In genomic region chr5:137653366-137653765, GRCm38 (mm10) we compare ENCODE assay signal across 18 mouse cellular contexts. TPM values are rescaled to one million over a fixed set of nuclear protein-coding genes. Genes with fewer than 3 reads are reported as not detected.
"Had no signal": no experiment of that assay in that cellular context is flagged by ENCODE, and none has a peak within 500 bp of the region (broad histone marks: within the 10 kb centered on the region; RNA-seq: fewer than 3 reads in every experiment).

No protein-coding gene starts in this region.

- H3K9me3 ChIP-seq: neural tube, embryonic 13.5 days; neural tube, embryonic 15.5 days; stomach, embryonic 15.5 days had no signal

- H3K4me2 ChIP-seq: neural tube, embryonic 13.5 days; neural tube, embryonic 15.5 days; stomach, embryonic 15.5 days had no signal

- H3K27ac ChIP-seq: neural tube, embryonic 13.5 days; neural tube, embryonic 15.5 days; stomach, embryonic 15.5 days; stomach, postnatal 0 days had no signal

- H3K4me3 ChIP-seq: neural tube, embryonic 13.5 days; neural tube, embryonic 15.5 days; stomach, embryonic 15.5 days had no signal

- H3K9ac ChIP-seq: neural tube, embryonic 13.5 days; neural tube, embryonic 15.5 days; stomach, embryonic 15.5 days had no signal

- H3K27me3 ChIP-seq: neural tube, embryonic 13.5 days; neural tube, embryonic 15.5 days; stomach, embryonic 15.5 days had no signal

- DNase-seq: retina, postnatal 1 day; right cerebral cortex, adult 18-20 months; right cerebral cortex, postnatal 14 days; right cerebral cortex, postnatal 25 days; right cerebral cortex, postnatal 4 days; spleen, adult 18-20 months; thymus, adult 18-20 months; thymus, adult 2 months; thymus, postnatal 14 days; thymus, postnatal 25 days; thymus, postnatal 36 days; thymus, postnatal 4 days had no signal

RNA-seq across cellular contexts. Expression of gene Irs3, which starts 7.9 kb away (rescaled TPM):
- polyA plus RNA-seq: stomach, embryonic 14.5 days; thymus, postnatal 0 days had no signal
